Mouse (Mus musculus) gastrocnemius, postnatal 14 days (tissue): ENCODE results near the gene Gm10720. TPM values are rescaled to one million over a fixed set of nuclear protein-coding genes. Genes with fewer than 3 reads are reported as not detected.
"Not testable (repeated sequence)": the region's sequence is repeated elsewhere in the genome, so short reads cannot be mapped to it uniquely, and the experiment has no call there.

Experiments
- DNase-seq: peaks from one replicate; pipeline ENCODE4 v3.0.0; 2021; ENCODE audit warnings: mixed read lengths
- intact Hi-C: fragments of 180-260 bp; cut with DNase I; formaldehyde crosslinking; loops from one replicate; pipeline ENCODE4 v1.15.1; 2025; ENCODE audit warnings: low total_unique reads
- microRNA-seq, 2 experiments: library from miRNA; unstranded; fragments of <30 nt; microRNA quantifications; one replicate each; pipeline ENCODE4 v1.2.0; 2021
- total RNA-seq, 2 experiments: library from RNA; stranded (reverse); gene quantifications; 2 replicates each; pipeline ENCODE4 v1.2.3; 2021

Gm10720 gene
- total RNA-seq, 2 experiments from 2014 or later, result not detected

GRCm38 (mm10) chr9:3023985-3024648 is 8.7 kb downstream of the Gm10720 start:
- intact Hi-C loops, DNase-seq: not testable (repeated sequence)

- DNase-seq, intact Hi-C loops: not testable (repeated sequence)
Observed at GRCm38 (mm10) chr9:3024912-3025467, 9.5 kb downstream of the Gm10720 start, which contains the start of gene Gm10717. Gene Gm10717 (plus strand): TSS chr9:3025417.

- intact Hi-C loops, result not testable (repeated sequence)
- peak; percentile 21 for DNase-seq
Observed at GRCm38 (mm10) chr9:3025653-3026052, 10.2 kb downstream of the Gm10720 start.

- intact Hi-C loops, DNase-seq: not testable (repeated sequence)
Observed at GRCm38 (mm10) chr9:3026136-3026535, 10.7 kb downstream of the Gm10720 start.

GRCm38 (mm10) chr9:3026741-3027140 is 11.3 kb downstream of the Gm10720 start:
- intact Hi-C loops, DNase-seq: not testable (repeated sequence)

- intact Hi-C loops, DNase-seq: not testable (repeated sequence)
Observed at GRCm38 (mm10) chr9:3027200-3027599, 11.7 kb downstream of the Gm10720 start.

- DNase-seq, intact Hi-C loops: not testable (repeated sequence)
Observed at GRCm38 (mm10) chr9:3029276-3030000, 14.0 kb downstream of the Gm10720 start.

- intact Hi-C loops, result not testable (repeated sequence)
Observed at GRCm38 (mm10) chr9:3030677-3031318, 15.3 kb downstream of the Gm10720 start.

GRCm38 (mm10) chr9:3034299-3034698 is 18.8 kb downstream of the Gm10720 start, which contains the start of gene Gm17535:
Gene Gm17535 (plus strand): TSS chr9:3034599.
- intact Hi-C loops, DNase-seq: not testable (repeated sequence)

More at GRCm38 (mm10) chr9:3030677-3031318, 15.3 kb downstream of the Gm10720 start:
- not testable (repeated sequence) for DNase-seq

GRCm38 (mm10) chr9:3036577-3036976 is 21.1 kb downstream of the Gm10720 start, which contains the start of gene Gm10715:
Gene Gm10715 (plus strand): TSS chr9:3036877.
- DNase-seq, intact Hi-C loops: not testable (repeated sequence)

GRCm38 (mm10) chr9:3038161-3038560 is 22.7 kb downstream of the Gm10720 start:
- intact Hi-C loops, result not testable (repeated sequence)

More at GRCm38 (mm10) chr9:3038161-3038560, 22.7 kb downstream of the Gm10720 start:
- not testable (repeated sequence) for DNase-seq

Small RNA genes within 50 kb of the gene (microRNA-seq; reads per million reads assigned to microRNA genes)
- gene Mir101c, result 0 reads per million in 2 experiments

Other genes with a start within 250 kb of the Gm10720 start
- not detected for gene Gm10722, start 14.7 kb upstream of the Gm10720 start, total RNA-seq
- not detected for gene Gm11168, start 12.3 kb upstream of the Gm10720 start, total RNA-seq
- gene Gm10721, start 2.5 kb upstream of the Gm10720 start, total RNA-seq, result not detected
- gene Gm10719, start 1.8 kb downstream of the Gm10720 start, total RNA-seq, result under 1 TPM; 0.43 to 0.60 TPM
- gene Gm10718, start 7.9 kb downstream of the Gm10720 start, total RNA-seq, result not detected
- not detected for gene Gm10717, start 9.8 kb downstream of the Gm10720 start, total RNA-seq
- not detected for gene Gm17535, start 18.9 kb downstream of the Gm10720 start, total RNA-seq
- gene Gm10715, start 21.2 kb downstream of the Gm10720 start, total RNA-seq, result not detected